Mouse (Mus musculus) urinary bladder, adult 2 months (tissue): ENCODE results near the gene Ifitm10. TPM values are rescaled to one million over a fixed set of nuclear protein-coding genes. Genes with fewer than 3 reads are reported as not detected.

ENCODE experiments used
- polyA plus RNA-seq: library from polyadenylated mRNA; depleted of rRNA; stranded (reverse); fragments of >200 nt; gene quantifications from 2 replicates; pipeline ENCODE4 v1.2.3, GENCODE M21; 2012; rRNA removed

The Ifitm10 gene
- polyA plus RNA-seq, 1 experiment: 36.2 TPM

Other genes with a start within 250 kb of the Ifitm10 start
- gene Gm39115, start 237.7 kb downstream of the Ifitm10 start, polyA plus RNA-seq: not detected in 2 replicates
- gene Gm45337, start 229.1 kb downstream of the Ifitm10 start, polyA plus RNA-seq: not detected in 2 replicates
- gene Gm29735, start 216.6 kb downstream of the Ifitm10 start, polyA plus RNA-seq: not detected in 2 replicates
- gene Gm4553, start 208.0 kb downstream of the Ifitm10 start, polyA plus RNA-seq: not detected in 2 replicates
- not detected in 2 replicates for gene Krtap5-2, start 197.7 kb downstream of the Ifitm10 start, polyA plus RNA-seq
- not detected in 2 replicates for gene Gm10153, start 183.4 kb downstream of the Ifitm10 start, polyA plus RNA-seq
- not detected in 2 replicates for gene Krtap5-3, start 172.4 kb downstream of the Ifitm10 start, polyA plus RNA-seq
- gene Gm7579, start 161.9 kb downstream of the Ifitm10 start, polyA plus RNA-seq: not detected in 2 replicates
- not detected in 2 replicates for gene Krtap5-5, start 143.8 kb downstream of the Ifitm10 start, polyA plus RNA-seq
- not detected in 2 replicates for gene Gm40460, start 132.7 kb downstream of the Ifitm10 start, polyA plus RNA-seq
- not detected in 2 replicates for gene Gm2431, start 115.4 kb downstream of the Ifitm10 start, polyA plus RNA-seq
- not detected in 2 replicates for gene Gm4559, start 99.4 kb downstream of the Ifitm10 start, polyA plus RNA-seq
- gene Krtap5-1, start 76.6 kb downstream of the Ifitm10 start, polyA plus RNA-seq: not detected in 2 replicates
- gene Krtap5-4, start 70.2 kb downstream of the Ifitm10 start, polyA plus RNA-seq: not detected in 2 replicates
- gene Gm49369, start 8.9 kb upstream of the Ifitm10 start, polyA plus RNA-seq: 2.0 and 2.2 TPM in 2 replicates
- 836 and 938 TPM in 2 replicates for gene Ctsd, start 14.3 kb upstream of the Ifitm10 start, polyA plus RNA-seq
- 316 and 420 TPM in 2 replicates for gene Syt8, start 61.1 kb upstream of the Ifitm10 start, polyA plus RNA-seq
- 39.4 and 48.2 TPM in 2 replicates for gene Tnni2, start 68.1 kb upstream of the Ifitm10 start, polyA plus RNA-seq
- 379 and 420 TPM in 2 replicates for gene Lsp1, start 87.1 kb upstream of the Ifitm10 start, polyA plus RNA-seq
- gene Tnnt3, start 125.1 kb upstream of the Ifitm10 start, polyA plus RNA-seq: 74.3 and 79.9 TPM in 2 replicates
- gene Mrpl23, start 158.9 kb upstream of the Ifitm10 start, polyA plus RNA-seq: 76.2 and 102 TPM in 2 replicates